Mouse (Mus musculus) T-helper 17 cell (primary cell): Measurements from ENCODE around the gene Epb41l1.
"Not testable (repeated sequence)": the region's sequence is repeated elsewhere in the genome, so short reads cannot be mapped to it uniquely, and the experiment has no call there.

Experiments used
- in situ Hi-C, 2 experiments: fragments of 300-600 bp; cut with MboI, MseI; formaldehyde crosslinking; loops; 1 replicate in 1 of 2; 2 replicates in 1 of 2; pipeline ENCODE4 v1.15.1; 2025; ENCODE audit warnings: high pct_unique_total_duplicates in 2 of 2

Epb41l1 gene

GRCm38 (mm10) chr2:156420694-156421380 lies at the start of gene Epb41l1:
TSS of gene Epb41l1 (plus strand) at chr2:156420909.
- in situ Hi-C loops: no loop called here

- in situ Hi-C loops: no loop called here
Observed at GRCm38 (mm10) chr2:156376956-156377355, 43.8 kb upstream of the Epb41l1 start.

- in situ Hi-C loops: no loop called here
Observed at GRCm38 (mm10) chr2:156379929-156380328, 40.8 kb upstream of the Epb41l1 start.

- in situ Hi-C loops: no loop called here
Observed at GRCm38 (mm10) chr2:156381350-156381749, 39.4 kb upstream of the Epb41l1 start.

- in situ Hi-C loops: loop anchor here in 1 of 2 experiments (5.0 to 10.0 kb wide), 2 partner anchors 80 to 208 kb away; partner anchors contain the start of genes Cnbd2, Rbm39 and Scand1
Observed at GRCm38 (mm10) chr2:156392461-156393154, 28.1 kb upstream of the Epb41l1 start.

GRCm38 (mm10) chr2:156393155-156393828 lies 27.4 kb upstream of the Epb41l1 start:
- in situ Hi-C loops: loop anchor here in 1 of 2 experiments (5.0 to 10.0 kb wide), 2 partner anchors 81 to 208 kb away; partner anchors contain the start of genes Cnbd2, Rbm39 and Scand1

- in situ Hi-C loops: loop anchor here in 1 of 2 experiments (5.0 to 10.0 kb wide), 2 partner anchors 82 to 209 kb away; partner anchors contain the start of genes Cnbd2, Rbm39 and Scand1
Observed at GRCm38 (mm10) chr2:156394282-156394681, 26.4 kb upstream of the Epb41l1 start.

GRCm38 (mm10) chr2:156396096-156396495 lies 24.6 kb upstream of the Epb41l1 start:
- in situ Hi-C loops: loop anchor here in 1 of 2 experiments (10.0 kb wide), 1 partner anchor 211 kb away; the partner anchor contains the start of gene Rbm39

- in situ Hi-C loops: loop anchor here in 1 of 2 experiments (10.0 kb wide), 1 partner anchor 213 kb away; the partner anchor contains the start of gene Rbm39
Observed at GRCm38 (mm10) chr2:156397988-156398387, 22.7 kb upstream of the Epb41l1 start.

GRCm38 (mm10) chr2:156399485-156399884 lies 21.2 kb upstream of the Epb41l1 start:
- in situ Hi-C loops: loop anchor here in 1 of 2 experiments (10.0 kb wide), 1 partner anchor 215 kb away; the partner anchor contains the start of gene Rbm39

GRCm38 (mm10) chr2:156401331-156401730 lies 19.4 kb upstream of the Epb41l1 start:
- in situ Hi-C loops: no loop called here

GRCm38 (mm10) chr2:156402036-156402435 lies 18.7 kb upstream of the Epb41l1 start:
- in situ Hi-C loops: no loop called here

GRCm38 (mm10) chr2:156406987-156407386 lies 13.7 kb upstream of the Epb41l1 start:
- in situ Hi-C loops: no loop called here

- in situ Hi-C loops: no loop called here
Observed at GRCm38 (mm10) chr2:156408168-156408567, 12.5 kb upstream of the Epb41l1 start.

- in situ Hi-C loops: not testable (repeated sequence)
Observed at GRCm38 (mm10) chr2:156411348-156411747, 9.4 kb upstream of the Epb41l1 start.

- in situ Hi-C loops: no loop called here
Observed at GRCm38 (mm10) chr2:156414996-156415395, 5.7 kb upstream of the Epb41l1 start.

- in situ Hi-C loops: no loop called here
Observed at GRCm38 (mm10) chr2:156415674-156416073, 5.0 kb upstream of the Epb41l1 start.

- in situ Hi-C loops: no loop called here
Observed at GRCm38 (mm10) chr2:156417194-156417593, 3.5 kb upstream of the Epb41l1 start.

GRCm38 (mm10) chr2:156418467-156418866 lies 2.2 kb upstream of the Epb41l1 start:
- in situ Hi-C loops: no loop called here

GRCm38 (mm10) chr2:156420327-156420693 lies 399 bp upstream of the Epb41l1 start:
- in situ Hi-C loops: no loop called here

- in situ Hi-C loops: no loop called here
Observed at GRCm38 (mm10) chr2:156421381-156422110, 837 bp downstream of the Epb41l1 start.
